Mouse (Mus musculus) naive thymus-derived CD4-positive, alpha-beta T cell, adult 5 months (primary cell): Measurements from ENCODE around the gene Snrnp25. TPM values are rescaled to one million over a fixed set of nuclear protein-coding genes. Genes with fewer than 3 reads are reported as not detected.

ENCODE experiments used
- polyA plus RNA-seq: library from polyadenylated mRNA; unstranded; fragments of 100-300 nt; shearing (Covaris generic); gene quantifications from one replicate; pipeline ENCODE4 v1.2.1, GENCODE M21; 2017

Snrnp25 gene
- 15.5 TPM for polyA plus RNA-seq

DNA sequence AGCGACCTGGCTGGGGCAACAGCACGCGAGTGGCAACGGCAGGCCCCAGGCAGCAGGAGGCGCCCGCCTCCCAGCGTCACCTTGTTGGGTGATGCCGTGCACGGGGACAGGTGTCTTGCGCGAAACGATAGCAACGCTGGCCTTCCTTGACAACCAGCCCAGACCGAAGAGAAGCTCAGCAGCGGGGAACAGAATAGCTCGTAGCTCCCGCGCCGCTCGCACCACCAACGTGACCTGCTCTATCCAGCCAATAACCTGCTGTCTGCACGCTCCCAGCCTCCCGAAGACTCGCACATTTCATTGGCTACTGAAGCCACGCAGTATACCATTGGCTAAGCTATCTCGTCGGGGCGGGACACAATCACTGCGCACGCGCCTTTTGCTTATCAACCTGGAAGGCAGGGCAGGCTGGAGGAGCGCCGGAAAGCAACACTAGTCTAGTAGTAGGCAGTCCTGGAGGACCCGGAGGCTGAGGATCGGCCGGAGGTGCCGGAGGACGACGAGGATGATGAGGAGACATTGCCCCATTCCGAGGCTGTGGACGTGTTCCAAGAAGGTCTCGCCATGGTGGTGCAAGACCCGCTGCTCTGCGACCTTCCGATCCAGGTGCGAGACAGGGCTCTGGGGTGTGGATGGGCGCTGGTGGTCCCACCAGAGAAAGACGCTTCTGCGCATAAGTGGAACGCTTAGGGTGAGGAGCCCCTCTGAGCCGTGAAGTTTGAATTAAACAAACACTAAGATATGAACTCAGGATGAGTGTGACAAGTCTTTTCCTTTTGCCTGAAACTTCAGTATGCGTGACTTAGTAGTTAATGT lies at the start of gene Snrnp25:
TSS of gene Snrnp25 (plus strand) at position 358 of the 816 bp plus-strand sequence.

DNA sequence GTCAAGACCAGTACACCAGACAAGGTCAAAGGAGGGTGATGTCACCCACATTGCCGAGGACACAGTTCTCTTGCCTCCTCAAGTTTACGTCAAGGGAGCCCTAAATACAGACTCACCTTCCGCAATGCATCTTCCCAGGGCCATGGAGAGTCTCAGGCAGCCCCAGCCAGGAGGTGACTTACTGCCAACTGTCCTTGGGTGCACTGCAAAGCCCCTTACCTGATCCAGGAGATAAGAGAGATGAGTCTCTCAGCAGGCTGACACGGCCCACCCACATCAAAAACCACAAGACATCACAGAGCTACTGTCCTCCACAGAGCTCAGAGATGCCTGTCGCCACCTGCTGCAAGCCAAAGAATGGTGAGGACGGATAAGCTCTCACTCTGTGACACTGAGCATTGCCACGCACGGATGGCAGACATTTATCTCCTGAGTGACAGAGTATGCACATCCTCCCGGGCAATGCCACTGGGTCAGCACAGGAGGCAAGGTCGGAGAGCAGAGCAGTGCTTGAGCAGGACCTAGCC lies 5.1 kb upstream of the Snrnp25 start, which contains the start of gene Il9r:
TSS of gene Il9r (minus strand) at position 205 of the 527 bp plus-strand sequence.

GRCm38 (mm10) chr11:32221951-32222409 lies 16.8 kb downstream of the Snrnp25 start, which contains the start of gene Rhbdf1:
Gene Rhbdf1, minus strand, starts transcription at chr11:32222300.

GRCm38 (mm10) chr11:32226124-32226871 lies 21.1 kb downstream of the Snrnp25 start, which contains the start of gene Mpg:
Gene Mpg, plus strand, starts transcription at chr11:32226505.

Other genes with a start within 250 kb of the Snrnp25 start
- not detected for gene 4930524B15Rik, start 239.8 kb upstream of the Snrnp25 start, polyA plus RNA-seq
- gene Nsg2, start 205.0 kb upstream of the Snrnp25 start, polyA plus RNA-seq: 177 TPM
- gene Il9r, start 5.1 kb upstream of the Snrnp25 start, polyA plus RNA-seq: not detected
- gene Rhbdf1, start 16.9 kb downstream of the Snrnp25 start, polyA plus RNA-seq: not detected
- gene Mpg, start 21.1 kb downstream of the Snrnp25 start, polyA plus RNA-seq: 19.8 TPM
- 49.7 TPM for gene Nprl3, start 62.3 kb downstream of the Snrnp25 start, polyA plus RNA-seq
- not detected for gene Hba-x, start 71.0 kb downstream of the Snrnp25 start, polyA plus RNA-seq
- not detected for gene Hba-a1, start 78.1 kb downstream of the Snrnp25 start, polyA plus RNA-seq
- gene Hbq1b, start 81.5 kb downstream of the Snrnp25 start, polyA plus RNA-seq: not detected
- not detected for gene Hba-a2, start 91.1 kb downstream of the Snrnp25 start, polyA plus RNA-seq
- not detected for gene Hbq1a, start 94.7 kb downstream of the Snrnp25 start, polyA plus RNA-seq
- not detected for gene Sh3pxd2b, start 142.4 kb downstream of the Snrnp25 start, polyA plus RNA-seq
- gene Ubtd2, start 250.0 kb downstream of the Snrnp25 start, polyA plus RNA-seq: 8.8 TPM